Mouse (Mus musculus) ES-E14 (cell line): ENCODE data around the gene Dnaja1. TPM values are rescaled to one million over a fixed set of nuclear protein-coding genes. Genes with fewer than 3 reads are reported as not detected.

Source experiments
- DNase-seq: peaks from one replicate; pipeline ENCODE4 v3.0.0-alpha.2; 2013; ENCODE audit warnings: low read depth, low spot score
- H3K27ac ChIP-seq: 2 replicates; pipeline ENCODE4 v1.5.1; 2012; ENCODE audit warnings: low read depth, mild to moderate bottlenecking, low read length, moderate library complexity, mixed read lengths; ENCODE audit not compliant: poor library complexity, insufficient read depth, severe bottlenecking
- H3K36me3 ChIP-seq: 2 replicates; pipeline ENCODE4 v1.6.1; 2012; ENCODE audit warnings: mild to moderate bottlenecking, low read length, moderate library complexity, mixed read lengths; ENCODE audit not compliant: control insufficient read depth, poor library complexity, insufficient read depth, severe bottlenecking
- H3K4me1 ChIP-seq, 2 experiments: fragments of 150-350 bp in 1 of 2; sonication (generic) in 1 of 2; 2 replicates each; pipeline ENCODE4 v1.6.1; 2012; ENCODE audit warnings: low read length in 2 of 2, mild to moderate bottlenecking in 1 of 2, mixed read lengths in 1 of 2; ENCODE audit not compliant: control insufficient read depth in 2 of 2, insufficient read depth in 2 of 2, poor library complexity in 1 of 2
- H3K4me3 ChIP-seq, 2 experiments: fragments of 150-350 bp in 1 of 2; sonication (generic) in 1 of 2; 2 replicates each; pipeline ENCODE4 v1.5.1; 2012; ENCODE audit warnings: low read length in 2 of 2, low read depth in 1 of 2, mild to moderate bottlenecking in 1 of 2, mixed read lengths in 1 of 2; ENCODE audit not compliant: insufficient read depth in 1 of 2, poor library complexity in 1 of 2, severe bottlenecking in 1 of 2
- H3K9ac ChIP-seq: 2 replicates; pipeline ENCODE4 v1.6.1; 2012; ENCODE audit warnings: low read depth, mild to moderate bottlenecking, low read length, mixed read lengths; ENCODE audit not compliant: poor library complexity, insufficient read depth, severe bottlenecking
- H3K9me3 ChIP-seq: fragments of 150-350 bp; sonication (generic); 2 replicates; pipeline ENCODE4 v1.6.1; 2012; ENCODE audit warnings: low read depth, mild to moderate bottlenecking, low read length; ENCODE audit not compliant: control insufficient read depth, insufficient read depth
- CHD2 ChIP-seq: IDR thresholded peaks from 2 replicates; pipeline ENCODE4 v1.6.1; 2014; ENCODE audit warnings: mild to moderate bottlenecking, low read depth, low read length, inconsistent platforms
- HCFC1 ChIP-seq: IDR thresholded peaks from 2 replicates; pipeline ENCODE4 v1.6.1; 2012; ENCODE audit warnings: low read length, inconsistent platforms, borderline replicate concordance; ENCODE audit not compliant: insufficient read depth
- MAFK ChIP-seq: IDR thresholded peaks from 2 replicates; pipeline ENCODE4 v1.6.1; 2014; ENCODE audit warnings: mild to moderate bottlenecking, low read depth, low read length, inconsistent platforms; ENCODE audit not compliant: insufficient read depth
- ZC3H11A ChIP-seq: IDR thresholded peaks from 2 replicates; pipeline ENCODE4 v1.6.1; 2012; ENCODE audit warnings: low read depth, mild to moderate bottlenecking, inconsistent platforms, low read length, borderline replicate concordance
- ZNF384 ChIP-seq: IDR thresholded peaks from 2 replicates; pipeline ENCODE4 v1.6.1; 2012; ENCODE audit warnings: low read depth, low read length, inconsistent platforms
- in situ Hi-C, 2 experiments: fragments of 600-800 bp; cut with MboI; formaldehyde crosslinking; loops; one replicate each; pipeline ENCODE4 v1.15.1; 2025; ENCODE audit warnings: low sequenced_read_pairs in 2 of 2, inconsistent platforms in 1 of 2; ENCODE audit not compliant: unreplicated experiment in 2 of 2
- total RNA-seq: library from RNA; depleted of rRNA; stranded (reverse); fragments of 300-350 nt; gene quantifications from 2 replicates; pipeline ENCODE4 v1.2.3, GENCODE M21; 2012

The Dnaja1 gene
- total RNA-seq, 1 experiment, result 139 TPM

DNA sequence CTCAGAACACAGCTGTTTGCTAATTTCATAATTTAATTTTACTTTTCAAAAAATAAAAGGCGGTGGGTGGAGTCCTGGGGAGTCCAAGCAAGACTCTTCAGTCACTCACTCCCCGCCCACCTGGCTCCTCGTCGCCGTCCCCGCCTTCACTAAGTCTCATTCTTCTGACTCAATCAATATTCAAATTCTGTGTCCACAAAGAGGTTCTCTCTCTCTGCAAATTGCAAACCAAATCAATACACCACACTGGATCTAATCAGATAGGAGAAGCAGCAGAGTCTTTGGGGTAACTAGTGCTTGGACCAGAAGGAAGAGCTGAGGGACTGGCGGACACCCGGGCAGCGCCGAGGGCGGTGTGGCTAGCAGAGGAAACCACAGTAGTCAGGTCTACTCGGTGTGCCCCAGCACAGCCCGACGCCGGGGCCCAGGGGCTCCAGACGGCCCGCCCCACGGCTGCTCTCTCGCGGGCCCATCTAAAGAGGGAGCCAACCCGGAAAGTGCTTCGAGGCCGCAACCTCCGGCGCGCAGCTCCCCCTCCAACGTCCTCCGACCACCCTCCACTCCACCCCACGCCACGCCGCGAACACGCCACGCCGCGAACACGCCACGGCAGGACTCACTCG lies 35.3 kb downstream of the Dnaja1 start:
- Histone ChIP-seq H3K9ac (peak overlapping the region; percentile 91), H3K4me1 (no peaks in the 10 kb centered on the region), H3K4me3 (peak overlapping the region; percentile 81 to 96), H3K9me3 (no peaks in the 10 kb centered on the region), H3K36me3 (peaks cover 12% of the 10 kb centered on the region), H3K27ac (peak overlapping the region; percentile 34; the same call in 1 of the 2 replicates)
- in situ Hi-C loops, result no loop called here
- no peak for TF ChIP-seq ZNF384
- no peak for TF ChIP-seq MAFK
- no peak for TF ChIP-seq ZC3H11A
- TF ChIP-seq HCFC1, result no peak
- TF ChIP-seq CHD2, result no peak
- no peak for DNase-seq

DNA sequence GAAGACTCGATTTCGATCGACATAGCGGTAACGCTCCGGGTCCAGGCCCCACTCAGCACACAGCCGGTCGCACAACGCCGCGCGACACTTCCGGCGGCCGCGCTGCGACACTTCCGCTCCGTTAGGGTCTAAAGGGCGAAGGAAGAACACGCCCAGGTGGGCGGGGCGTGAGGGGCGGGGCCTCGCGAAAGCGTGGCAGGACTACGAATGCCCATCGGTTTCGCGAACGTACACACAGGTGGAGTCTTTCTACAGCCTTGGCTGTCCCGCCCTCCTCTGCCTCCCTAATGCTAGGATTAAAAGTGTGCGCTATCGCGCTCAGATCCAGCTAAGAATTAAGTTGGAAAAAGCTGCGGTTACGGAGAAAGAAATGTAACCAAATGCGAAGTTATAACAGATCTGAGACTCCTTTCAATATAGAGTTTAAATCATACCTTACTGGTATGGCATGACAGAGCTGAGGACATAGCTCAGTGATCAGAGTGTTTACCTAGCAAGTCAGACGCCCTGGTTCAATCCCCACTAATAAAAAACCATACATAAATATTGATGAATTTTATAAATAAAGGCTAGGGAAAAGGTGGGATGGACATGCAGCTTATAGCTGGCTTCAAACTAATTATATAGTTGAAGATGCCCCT lies 36.0 kb downstream of the Dnaja1 start, which contains the start of gene Smu1:
TSS of gene Smu1 (minus strand) at position 144 of the 641 bp plus-strand sequence.
- Histone ChIP-seq H3K9me3 (no peaks in the 10 kb centered on the region), H3K4me3 (peak within 1 kb of the TSS; percentile 81 to 96), H3K9ac (peak within 1 kb of the TSS; percentile 91), H3K27ac (peak within 1 kb of the TSS; percentile 34; the same call in 1 of the 2 replicates), H3K4me1 (no peaks in the 10 kb centered on the region), H3K36me3 (peaks cover 9% of the 10 kb centered on the region)
- peak; percentile 96 for DNase-seq
- TF ChIP-seq CHD2 (no peak), HCFC1 (peak; percentile 82), ZNF384 (no peak), ZC3H11A (no peak), MAFK (no peak)
- in situ Hi-C loops, result no loop called here

DNA sequence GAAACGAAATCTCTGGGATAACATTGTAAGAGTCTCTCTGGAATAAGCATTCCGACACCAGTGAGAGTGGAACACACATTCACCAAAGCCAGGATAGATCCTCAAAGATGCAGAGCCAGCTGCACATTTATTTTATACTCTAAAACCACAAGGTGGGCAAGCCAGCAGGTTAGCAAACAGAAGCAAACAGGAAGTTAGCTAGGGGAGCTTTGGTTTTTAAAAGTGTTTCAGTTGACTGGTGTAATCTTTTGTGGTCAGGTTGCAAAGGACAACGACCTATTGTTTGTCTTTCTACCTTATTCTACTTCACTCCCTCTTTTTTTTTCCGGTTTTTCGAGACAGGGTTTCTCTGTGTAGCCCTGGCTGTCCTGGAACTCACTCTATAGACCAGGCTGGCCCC lies 37.9 kb downstream of the Dnaja1 start:
- in situ Hi-C loops, result no loop called here
- Histone ChIP-seq H3K4me3 (no peak overlapping the region), H3K9me3 (no peaks in the 10 kb centered on the region), H3K27ac (no peak overlapping the region), H3K36me3 (no peaks in the 10 kb centered on the region; the same call in 1 of the 2 replicates), H3K4me1 (no peaks in the 10 kb centered on the region), H3K9ac (no peak overlapping the region)
- TF ChIP-seq MAFK (no peak), ZC3H11A (no peak), CHD2 (no peak), ZNF384 (no peak), HCFC1 (no peak)
- DNase-seq, result no peak

DNA sequence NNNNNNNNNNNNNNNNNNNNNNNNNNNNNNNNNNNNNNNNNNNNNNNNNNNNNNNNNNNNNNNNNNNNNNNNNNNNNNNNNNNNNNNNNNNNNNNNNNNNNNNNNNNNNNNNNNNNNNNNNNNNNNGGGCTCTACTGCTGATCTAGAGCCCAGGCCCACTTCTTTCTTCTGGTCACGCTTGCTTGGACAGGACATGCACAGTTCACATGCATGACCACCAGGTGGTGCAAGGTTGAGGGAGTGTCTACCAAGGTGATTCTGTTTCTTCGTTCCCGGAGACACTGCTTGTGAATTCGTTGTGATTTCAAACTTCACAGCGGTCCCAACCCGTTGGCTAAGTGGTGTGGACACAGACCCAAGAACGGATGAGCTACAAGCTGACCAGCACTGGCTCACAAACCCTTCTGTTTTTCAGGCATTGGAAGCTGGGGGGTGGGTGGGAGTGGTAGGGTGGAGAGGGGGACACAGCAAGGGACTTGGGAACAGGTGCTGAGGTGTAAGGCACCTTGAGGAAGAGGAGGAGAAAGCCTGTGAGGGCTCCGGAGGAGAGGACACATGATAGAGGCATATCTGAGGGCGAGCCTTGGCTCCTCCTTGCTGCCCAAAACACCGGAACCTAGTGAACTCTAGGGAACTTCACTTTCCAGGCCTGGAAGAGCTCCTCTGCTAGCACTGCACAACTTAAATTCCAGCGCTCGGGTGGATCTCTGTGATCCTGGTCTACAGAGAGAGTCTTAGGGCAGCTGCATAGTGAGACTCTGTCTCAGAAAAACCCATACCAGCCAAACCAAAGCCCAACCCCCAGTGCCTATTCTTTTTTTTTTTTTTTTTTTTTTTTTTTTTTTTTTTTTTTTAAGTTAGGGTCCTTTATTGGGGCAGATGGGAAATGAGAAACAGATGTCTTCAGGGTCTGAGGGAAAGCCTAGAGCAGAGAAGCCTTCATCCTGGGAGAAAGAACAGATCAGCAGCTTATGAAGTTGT lies 52.6 kb downstream of the Dnaja1 start:
- in situ Hi-C loops, result loop anchor here in 1 of 2 experiments (5.0 kb wide), 1 partner anchor 123 kb away; no protein-coding TSS in a partner anchor

More for the DNA sequence above, 52.6 kb downstream of the Dnaja1 start:
- peak overlapping the region; percentile 47; the same call in 1 of the 2 replicates for H3K9ac ChIP-seq
- H3K4me1 ChIP-seq, result peaks cover 6 to 24% of the 10 kb centered on the region in 2 experiments; a peak in 3 of 4 replicates
- TF ChIP-seq MAFK (no peak), ZNF384 (peak; percentile 84), ZC3H11A (peak; percentile 63; the same call in 1 of the 2 replicates), CHD2 (no peak), HCFC1 (no peak)
- H3K27ac ChIP-seq, result peak overlapping the region; percentile 45
- H3K9me3 ChIP-seq, result no peaks in the 10 kb centered on the region
- H3K36me3 ChIP-seq, result no peaks in the 10 kb centered on the region
- no peak for DNase-seq
- H3K4me3 ChIP-seq, result peak overlapping the region; percentile 8 to 49; a peak in 2 of 4 replicates
